Mouse (Mus musculus) cerebellum, adult 2 months (tissue): ENCODE results near the gene Rexo1.

Source experiments
- CTCF ChIP-seq: fragments of 200-500 bp; IDR thresholded peaks from 2 replicates; pipeline ENCODE4 v1.5.1; 2011; ENCODE audit warnings: low read depth, mild to moderate bottlenecking, control low read depth, low read length, moderate library complexity, borderline replicate concordance; ENCODE audit not compliant: insufficient read depth
- POLR2A ChIP-seq: fragments of 200-500 bp; IDR thresholded peaks from 2 replicates; pipeline ENCODE4 v1.6.1; 2011; ENCODE audit warnings: low read length, control low read depth, borderline replicate concordance; ENCODE audit not compliant: insufficient read depth

- TF ChIP-seq POLR2A (no peak), CTCF (no peak)
Measured at GRCm38 (mm10) chr10:80583047-80583446, 21.7 kb upstream of the Rexo1 start.
